Mouse (Mus musculus) left cerebral cortex, adult 9 months (tissue): ENCODE measurements around the gene Clnk.
A peak's percentile ranks its signal among the peaks of the same experiment; 100 is the strongest.

Experiments
- DNase-seq, 2 experiments: peaks; one replicate each; pipeline ENCODE4 v3.0.0; 2022; ENCODE audit warnings: low spot score in 2 of 2

Gene Clnk

GRCm38 (mm10) chr5:38857591-38857990 is 19.0 kb downstream of the Clnk start:
- DNase-seq: no peak

DNA sequence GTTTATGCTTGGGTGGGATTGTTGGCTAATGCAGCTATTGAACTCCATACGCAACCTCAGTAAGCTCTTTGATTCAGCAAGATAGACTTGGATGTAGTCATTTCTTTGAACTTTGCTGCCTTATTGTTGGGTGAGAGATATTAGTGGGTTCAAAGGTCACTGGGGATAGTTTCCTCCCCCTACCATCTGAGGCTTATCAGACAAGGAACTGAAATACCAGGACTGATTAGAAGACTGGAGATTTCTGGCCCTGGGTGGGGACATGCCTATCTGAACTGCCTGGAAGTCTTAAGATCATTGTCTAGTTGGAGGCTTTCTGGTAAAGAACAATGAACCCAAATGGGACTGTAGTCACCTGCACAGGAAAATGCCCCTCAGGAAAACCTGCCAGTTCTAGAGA is 26.4 kb downstream of the Clnk start:
- DNase-seq: no peak

DNA sequence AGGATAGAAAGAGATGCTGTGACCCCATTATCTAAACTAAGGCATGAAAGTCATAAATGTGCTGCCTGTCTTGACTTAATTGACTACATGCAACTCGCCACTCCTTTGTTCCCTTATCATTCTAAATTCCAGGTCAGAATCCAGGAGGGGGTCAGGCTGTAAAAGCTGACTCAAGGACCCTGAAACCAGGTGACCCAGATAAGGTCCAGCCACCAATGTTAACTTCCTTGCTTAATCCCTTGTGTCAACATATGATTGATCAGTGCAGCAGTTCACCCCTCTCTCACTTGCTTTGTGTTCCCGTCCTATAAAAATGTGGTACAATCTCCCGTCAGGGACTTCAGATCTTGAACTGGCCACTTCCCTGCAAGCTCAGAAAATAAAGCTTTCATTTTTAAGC is 31.1 kb downstream of the Clnk start:
- DNase-seq: no peak

DNA sequence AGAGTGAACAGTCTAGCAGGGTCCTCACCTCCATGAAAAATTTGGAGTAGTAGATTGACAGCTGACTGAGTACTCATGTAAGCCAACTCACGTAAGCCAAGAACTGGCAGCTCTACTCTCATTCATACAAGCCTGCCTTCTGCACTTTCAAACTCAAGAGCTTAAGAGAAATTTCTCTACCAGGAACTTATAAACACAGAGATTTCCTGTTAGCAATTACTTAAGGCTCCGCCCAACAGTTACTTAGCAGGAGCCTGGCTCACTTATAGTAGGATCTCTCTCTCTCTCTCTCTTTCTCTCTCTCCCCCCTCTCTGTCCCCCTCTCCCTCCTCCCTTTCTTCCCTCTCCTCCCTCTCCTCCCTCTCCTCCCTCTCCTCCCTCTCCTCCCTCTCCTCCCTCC is 32.3 kb downstream of the Clnk start:
- no peak for DNase-seq

DNA sequence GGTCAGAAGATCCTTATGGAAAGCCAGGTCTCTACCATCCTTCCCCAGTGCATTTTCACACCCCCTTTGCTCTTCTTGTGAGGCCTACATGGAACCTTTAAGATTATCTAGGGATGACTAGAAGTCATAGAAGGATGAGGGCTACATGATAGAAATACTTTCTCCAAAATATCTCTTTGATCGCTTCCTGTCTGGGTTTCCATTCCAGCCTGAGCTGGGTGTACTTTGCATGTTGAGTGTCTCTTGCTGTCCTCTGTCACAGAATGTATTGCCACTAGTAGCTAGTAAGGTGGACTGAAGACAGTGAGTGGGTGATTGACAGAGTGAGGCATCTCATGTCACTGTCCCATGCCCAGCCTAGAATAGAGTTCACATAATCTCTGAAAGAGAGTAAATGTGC is 36.6 kb downstream of the Clnk start:
- no peak for DNase-seq

DNA sequence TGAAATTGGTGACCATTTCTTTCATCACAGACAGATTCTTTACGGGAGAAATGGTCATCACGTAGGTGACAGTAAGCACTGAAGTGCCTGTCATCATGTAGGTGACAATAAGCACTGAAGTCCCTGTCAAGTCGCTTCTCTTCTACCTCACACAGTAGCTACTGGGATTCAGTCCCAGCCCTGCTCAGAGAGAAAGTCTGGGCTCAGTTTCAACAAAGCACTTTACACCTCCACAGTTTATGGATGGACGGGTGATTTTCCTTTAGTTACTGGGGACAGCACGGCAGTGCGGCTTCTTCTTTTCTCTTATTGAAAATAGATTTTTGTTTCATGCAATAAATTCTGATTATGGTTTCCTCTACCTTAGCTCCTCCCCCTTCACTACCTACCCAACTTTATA is 49.3 kb downstream of the Clnk start:
- DNase-seq: no peak

DNA sequence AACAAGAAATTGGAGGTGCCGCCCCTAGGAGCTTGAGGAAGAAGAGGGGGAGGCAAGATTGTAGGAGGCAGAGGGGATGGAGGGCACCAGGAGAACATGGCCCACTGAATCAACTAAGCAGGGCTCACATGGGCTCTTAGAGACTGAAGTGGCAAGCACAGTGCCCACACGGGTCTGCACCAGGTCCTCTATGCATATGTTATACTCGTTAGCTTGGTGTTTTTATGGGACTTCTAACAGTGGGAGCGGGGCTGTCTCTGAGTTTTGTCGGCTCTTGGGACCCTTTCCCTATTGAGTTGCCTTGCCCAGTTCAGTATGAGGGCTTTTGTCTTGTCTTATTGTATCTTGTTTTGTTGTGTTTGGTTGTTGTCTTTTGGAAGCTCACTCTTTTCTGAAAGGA is 50.0 kb downstream of the Clnk start:
- DNase-seq: no peak

- DNase-seq: no peak
Measured at GRCm38 (mm10) chr5:38824132-38824965, 52.3 kb downstream of the Clnk start.

DNA sequence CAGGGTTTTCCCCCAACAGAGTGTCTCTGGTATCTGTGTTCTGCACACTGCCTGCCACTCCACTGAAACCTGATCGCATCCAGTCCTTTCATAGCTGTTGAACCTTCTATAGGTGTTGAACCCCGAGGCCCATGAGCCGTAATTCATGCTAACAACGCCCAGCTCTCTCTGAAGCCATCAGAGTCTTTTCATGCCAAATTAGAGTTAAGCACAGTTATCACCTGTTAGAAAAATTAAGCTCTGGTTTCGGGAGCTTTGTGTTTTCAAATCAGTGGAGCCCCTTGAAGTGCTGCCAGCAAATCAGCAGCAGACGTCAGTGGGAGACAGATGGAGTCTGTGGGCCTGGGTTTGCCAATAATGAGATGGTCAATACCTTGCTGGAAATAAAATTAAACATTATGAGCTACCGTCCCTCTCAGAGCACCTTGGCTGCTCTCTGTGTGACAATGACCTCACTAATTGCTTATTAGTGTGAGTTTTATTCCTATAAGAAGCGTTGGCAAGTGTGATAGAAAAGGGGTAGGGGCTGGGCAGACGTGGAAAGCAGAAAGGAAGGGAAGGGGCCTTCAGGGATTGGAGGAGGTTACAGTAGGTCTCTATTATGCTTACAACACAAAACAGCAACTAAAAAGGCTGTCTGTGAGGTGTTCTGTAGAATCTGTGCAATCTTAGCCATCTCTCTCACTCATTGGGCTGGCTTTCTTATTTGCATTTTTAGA is 63.1 kb downstream of the Clnk start:
- DNase-seq: no peak

- no peak for DNase-seq
Measured at GRCm38 (mm10) chr5:38812916-38813315, 63.7 kb downstream of the Clnk start.

- DNase-seq: no peak
Measured at GRCm38 (mm10) chr5:38812386-38812785, 64.2 kb downstream of the Clnk start.

DNA sequence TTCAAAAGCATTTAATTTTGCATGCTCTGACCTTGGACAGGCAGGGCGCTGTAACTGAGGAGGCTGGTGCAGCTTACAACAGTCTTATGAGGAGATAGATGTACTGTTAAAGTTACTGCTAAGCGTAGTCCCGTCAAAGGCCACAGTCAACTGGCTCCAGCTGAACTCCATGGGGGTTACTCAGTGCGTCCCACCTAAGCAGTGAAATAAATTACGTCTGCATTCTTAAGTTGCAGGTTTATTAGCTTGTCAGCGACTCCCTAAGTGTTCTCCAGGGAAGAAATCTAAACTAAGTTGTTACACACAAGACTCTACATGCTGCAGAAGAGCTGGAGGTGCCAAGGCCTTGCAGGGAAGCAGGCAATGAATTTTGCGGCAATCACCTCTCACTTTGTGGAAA is 77.7 kb downstream of the Clnk start:
- no peak for DNase-seq

- DNase-seq: no peak
Measured at GRCm38 (mm10) chr5:38795139-38795538, 81.5 kb downstream of the Clnk start.

DNA sequence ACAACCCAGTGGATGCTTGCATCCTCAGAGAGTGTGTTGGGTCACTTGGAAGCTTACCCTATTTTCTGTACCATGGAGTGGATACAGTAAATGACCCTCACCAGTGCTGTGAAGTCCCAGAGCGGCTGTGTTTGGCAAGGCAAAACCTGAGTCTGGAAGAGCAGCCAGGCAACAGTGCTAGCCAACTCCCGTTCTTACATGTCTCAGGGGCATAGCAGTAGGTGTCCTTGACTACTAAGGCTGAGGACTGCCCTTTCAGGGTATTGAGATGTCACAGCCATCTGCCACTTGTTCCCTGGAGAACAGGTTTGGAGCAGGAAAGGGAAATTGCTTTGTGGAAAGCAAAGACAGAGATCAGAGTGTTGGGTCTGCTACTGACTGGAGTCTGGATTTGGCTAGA is 85.5 kb downstream of the Clnk start:
- no peak for DNase-seq

DNA sequence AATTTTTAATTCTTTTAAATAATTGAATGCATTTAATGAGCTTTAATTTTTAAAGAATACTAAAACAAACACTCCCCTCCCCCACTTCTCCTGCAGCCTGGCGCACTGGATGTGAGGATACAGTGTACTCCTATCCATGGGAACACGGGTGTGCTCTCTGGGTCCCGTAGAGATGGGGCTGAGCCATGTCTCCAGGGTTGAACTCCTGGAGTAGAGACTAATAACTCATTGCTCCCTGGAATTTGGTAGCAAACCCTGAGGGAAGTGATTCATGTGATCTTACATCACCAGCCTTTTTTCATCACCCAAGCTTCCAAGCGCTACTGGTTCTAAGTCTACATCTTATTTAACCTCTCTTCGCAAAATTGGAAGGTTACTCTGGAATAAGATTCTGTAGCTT is 87.8 kb downstream of the Clnk start:
- no peak for DNase-seq

DNA sequence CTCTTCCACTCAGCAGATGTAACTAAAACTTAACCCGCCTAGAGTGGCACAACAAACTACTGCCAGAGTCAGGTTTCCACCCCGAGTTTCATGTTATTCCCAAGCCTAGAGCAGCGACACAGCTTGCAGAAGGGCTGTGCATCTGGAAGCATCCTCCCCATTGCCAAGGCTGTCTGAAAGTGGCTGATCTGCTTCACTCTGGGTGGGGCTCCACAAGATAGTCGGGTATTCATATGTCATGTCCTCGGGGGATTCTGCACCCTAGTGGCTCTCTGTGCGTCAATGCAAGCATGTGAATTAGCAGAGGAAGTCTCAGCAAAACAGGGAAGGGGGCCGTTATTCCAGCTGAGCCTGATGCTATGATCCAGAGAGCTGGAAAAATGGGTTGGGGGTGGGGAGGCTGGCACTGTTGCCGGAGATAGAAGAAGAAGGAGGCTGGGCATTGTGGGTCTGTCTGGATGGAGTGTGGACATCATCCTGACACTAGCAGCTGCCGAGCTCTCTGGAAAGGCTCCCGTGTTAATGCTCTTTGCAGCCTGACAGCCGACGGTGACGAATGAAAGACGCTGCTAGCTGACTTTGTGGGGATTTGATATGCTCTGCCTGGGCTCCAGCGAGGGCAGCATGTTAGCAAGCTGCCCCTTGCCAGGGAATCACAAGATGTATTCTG is 88.6 kb downstream of the Clnk start:
- DNase-seq: peak in 1 of 2 experiments; percentile 24

GRCm38 (mm10) chr5:38786126-38786525 is 90.5 kb downstream of the Clnk start:
- DNase-seq: no peak

- no peak for DNase-seq
Measured at GRCm38 (mm10) chr5:38785686-38786085, 90.9 kb downstream of the Clnk start.

DNA sequence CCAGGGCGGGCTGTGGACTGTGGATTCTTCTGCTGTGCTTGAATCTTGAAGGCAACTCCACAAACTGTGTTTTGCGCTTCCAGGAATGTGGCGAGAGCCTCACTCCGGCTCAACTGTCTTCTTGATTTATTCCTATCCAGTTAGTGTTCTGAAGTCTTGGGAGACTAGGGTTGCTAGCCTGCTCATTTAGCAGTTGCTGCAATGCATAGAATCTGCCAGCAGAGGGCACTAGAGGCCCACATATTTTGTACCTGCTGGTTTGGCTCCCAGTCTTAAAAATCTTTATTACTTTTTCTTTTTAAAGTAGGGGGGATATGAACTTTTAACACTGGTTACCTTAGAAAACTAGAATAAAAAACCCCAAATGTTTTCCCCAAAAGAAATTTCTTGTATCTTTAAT is 94.8 kb downstream of the Clnk start:
- DNase-seq: peak in 1 of 2 experiments; percentile 80

GRCm38 (mm10) chr5:38780631-38781030 is 96.0 kb downstream of the Clnk start:
- no peak for DNase-seq

GRCm38 (mm10) chr5:38780045-38780444 is 96.6 kb downstream of the Clnk start:
- no peak for DNase-seq

- DNase-seq: peak in 1 of 2 experiments; percentile 43
Measured at GRCm38 (mm10) chr5:38775500-38775899, 101.1 kb downstream of the Clnk start.

- DNase-seq: peak in 1 of 2 experiments; percentile 5
Measured at GRCm38 (mm10) chr5:38754950-38755349, 121.7 kb downstream of the Clnk start.
